Mouse (Mus musculus) heart, adult 2 months (tissue): ENCODE measurements at regions not wholly inside any gene's neighbourhood (a gene's known extent, or its start where the extent isn't known, plus 50 kb on each side); places are given as distances from the start of the nearest gene placed in this dataset.

Experiments used
- CTCF ChIP-seq: fragments of 200-600 bp; IDR thresholded peaks from 2 replicates; pipeline ENCODE4 v1.8.1; 2022; ENCODE audit warnings: antibody characterized with exemption, mild to moderate bottlenecking, moderate library complexity
- EP300 ChIP-seq: fragments of 200-500 bp; IDR thresholded peaks from 2 replicates; pipeline ENCODE4 v1.6.1; 2011; ENCODE audit warnings: low read depth, low read length, control low read depth; ENCODE audit not compliant: insufficient read depth

DNA sequence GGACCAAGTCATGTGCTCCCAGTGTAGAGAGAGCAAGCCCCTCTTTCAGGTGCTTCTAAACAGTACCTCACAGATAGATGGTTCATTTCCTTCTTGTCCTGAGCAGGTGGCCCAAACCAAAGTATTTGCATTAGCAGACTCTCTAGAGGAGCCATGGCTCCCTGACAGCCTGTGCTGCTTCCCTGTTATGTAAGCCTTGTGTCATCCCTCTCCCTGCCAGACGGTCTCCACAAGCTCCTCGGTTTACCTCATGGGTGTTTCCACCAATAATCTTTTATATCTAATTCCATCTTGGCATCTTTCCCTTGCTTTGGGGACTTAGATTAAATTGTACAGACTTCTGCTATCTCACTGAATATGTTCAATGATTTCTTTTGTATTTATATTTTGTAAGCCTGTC lies 66.0 kb upstream of the Opcml start:
- TF ChIP-seq CTCF (no peak), EP300 (no peak)
